Mouse (Mus musculus): Measurements from ENCODE around the gene Utp4. TPM values are rescaled to one million over a fixed set of nuclear protein-coding genes. Genes with fewer than 3 reads are reported as not detected.

Utp4 gene
- polyA plus RNA-seq, 1 experiment = 23.9 TPM

DNA sequence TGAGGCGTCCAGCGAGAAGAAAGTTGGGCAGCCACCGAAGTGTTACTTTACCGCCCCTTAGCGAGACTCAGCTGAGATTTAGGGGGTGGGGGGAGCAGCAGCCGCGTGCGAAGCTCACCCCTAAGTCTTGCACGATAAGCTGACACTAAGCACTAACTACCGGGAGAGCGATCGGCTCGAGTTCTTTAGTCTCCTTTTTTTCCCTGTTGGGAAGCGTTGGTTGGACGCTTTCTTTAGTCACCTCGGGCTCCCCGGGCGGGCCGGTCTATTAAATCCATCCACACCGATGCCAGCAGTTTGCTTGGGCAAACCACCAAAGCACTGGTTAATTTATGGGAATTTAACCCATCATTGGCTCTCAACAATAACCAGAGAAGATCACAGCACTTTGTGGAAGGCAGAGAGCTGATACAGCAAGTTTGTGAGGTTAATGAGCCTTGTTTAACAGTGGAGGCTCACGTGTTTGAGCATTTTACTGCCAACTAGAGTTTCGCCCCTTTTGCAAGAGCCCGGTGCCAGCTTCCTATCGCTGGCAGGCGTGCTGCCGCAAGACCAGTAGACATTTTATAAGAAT is 43.1 kb downstream of the Utp4 start:
- no peak for DNase-seq (ENCODE audit: low read depth)

DNA sequence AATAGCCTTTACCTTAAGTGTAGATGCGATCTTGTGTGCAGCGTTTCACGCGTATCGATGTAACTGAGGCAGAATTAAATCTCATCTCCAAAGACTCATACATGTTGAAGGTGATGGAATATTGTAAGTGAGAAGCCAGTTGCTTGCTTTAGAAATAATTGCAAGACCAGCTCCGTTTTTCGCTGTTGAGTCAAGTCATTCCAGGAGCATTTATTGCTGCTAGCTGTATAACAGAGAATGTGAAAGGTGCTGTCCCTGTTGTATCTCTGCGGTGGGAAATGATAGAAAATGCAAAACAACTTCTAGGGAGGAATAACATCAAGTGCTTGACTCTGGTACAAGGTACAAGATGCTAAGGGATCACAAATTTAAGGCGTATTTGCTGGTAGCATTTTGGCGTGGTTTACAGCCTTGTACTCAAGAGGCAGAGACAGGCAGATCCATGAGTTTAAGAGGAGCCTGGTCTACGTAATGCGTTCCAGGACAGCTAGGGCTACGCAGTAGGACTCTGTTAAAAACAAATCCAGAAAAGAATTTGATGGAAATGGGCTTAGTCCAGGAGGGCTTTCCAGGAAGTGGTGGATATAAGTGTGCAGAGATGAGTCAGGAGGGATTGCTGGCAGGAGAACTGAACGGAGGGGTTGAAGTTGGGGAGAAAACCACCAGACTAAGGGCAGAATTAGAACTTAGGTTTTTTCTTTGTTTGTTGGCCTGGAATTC is 43.8 kb downstream of the Utp4 start:
- no peak for DNase-seq (ENCODE audit: low read depth)

DNA sequence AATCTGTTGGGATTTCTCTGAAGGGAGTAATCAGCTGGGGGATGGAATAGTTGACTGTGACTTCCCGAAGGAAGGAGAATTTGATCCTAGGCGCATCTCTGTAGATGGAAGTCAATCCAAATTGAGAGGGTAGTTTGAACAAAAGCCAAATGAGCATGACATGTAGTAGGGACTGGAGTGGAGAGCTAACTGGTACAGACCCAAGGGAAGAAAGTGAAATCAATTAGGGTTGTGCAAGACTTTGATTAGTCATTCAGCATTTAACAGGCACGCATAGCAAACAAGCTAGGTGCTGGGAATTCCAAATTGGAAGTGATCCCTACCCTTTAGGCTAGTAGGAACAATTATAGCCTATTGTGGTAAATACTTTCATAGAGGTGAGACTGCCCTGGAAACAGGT is 48.4 kb downstream of the Utp4 start:
- no peak for DNase-seq (ENCODE audit: low read depth)

DNA sequence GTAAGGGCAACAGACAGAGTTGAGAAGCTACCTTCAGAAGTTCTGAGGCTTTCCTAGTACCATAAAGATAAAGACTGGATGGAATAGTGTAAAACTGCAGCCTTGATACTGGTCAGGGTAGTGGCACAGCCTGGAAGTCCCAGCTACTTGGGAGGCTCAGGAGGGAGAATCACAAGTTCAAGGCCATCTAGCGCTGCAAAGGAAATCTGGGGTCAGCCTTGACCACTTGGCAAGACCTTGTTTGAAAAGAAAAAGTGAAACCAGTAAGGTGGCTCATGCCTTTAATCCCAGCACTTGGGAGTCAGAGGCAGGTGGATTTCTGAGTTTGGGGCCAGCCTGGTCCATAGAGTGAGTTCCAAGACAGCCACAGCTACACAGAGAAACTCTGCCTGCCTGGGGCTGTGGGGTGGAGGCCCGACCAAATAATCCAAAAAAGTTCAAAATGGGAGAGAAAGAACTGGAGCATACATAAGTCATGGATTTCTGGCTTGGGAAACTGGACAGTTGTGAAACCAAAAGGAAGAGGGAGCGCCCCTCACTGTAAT is 50.5 kb downstream of the Utp4 start:
- no peak for DNase-seq (ENCODE audit: low read depth)

DNA sequence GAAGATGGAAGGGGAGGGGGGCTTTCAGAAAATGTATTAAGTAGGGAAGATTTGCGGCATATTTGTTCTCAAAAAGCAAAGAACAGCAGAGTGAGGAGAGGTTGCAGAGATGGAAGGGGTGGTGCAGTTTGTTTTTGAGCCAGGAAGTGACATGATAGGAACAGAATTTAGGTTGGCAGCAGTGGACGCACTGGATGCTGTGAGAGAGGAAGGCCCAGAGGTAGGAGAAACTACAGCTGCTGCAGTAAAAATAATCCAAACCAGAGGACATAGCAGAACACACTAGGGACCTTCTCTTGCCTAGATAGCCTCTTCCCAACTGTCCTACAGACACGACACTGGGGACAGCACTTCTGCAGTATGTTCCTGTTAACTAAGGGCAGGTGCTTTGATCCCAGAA is 51.3 kb downstream of the Utp4 start:
- no peak for DNase-seq (ENCODE audit: low read depth)

DNA sequence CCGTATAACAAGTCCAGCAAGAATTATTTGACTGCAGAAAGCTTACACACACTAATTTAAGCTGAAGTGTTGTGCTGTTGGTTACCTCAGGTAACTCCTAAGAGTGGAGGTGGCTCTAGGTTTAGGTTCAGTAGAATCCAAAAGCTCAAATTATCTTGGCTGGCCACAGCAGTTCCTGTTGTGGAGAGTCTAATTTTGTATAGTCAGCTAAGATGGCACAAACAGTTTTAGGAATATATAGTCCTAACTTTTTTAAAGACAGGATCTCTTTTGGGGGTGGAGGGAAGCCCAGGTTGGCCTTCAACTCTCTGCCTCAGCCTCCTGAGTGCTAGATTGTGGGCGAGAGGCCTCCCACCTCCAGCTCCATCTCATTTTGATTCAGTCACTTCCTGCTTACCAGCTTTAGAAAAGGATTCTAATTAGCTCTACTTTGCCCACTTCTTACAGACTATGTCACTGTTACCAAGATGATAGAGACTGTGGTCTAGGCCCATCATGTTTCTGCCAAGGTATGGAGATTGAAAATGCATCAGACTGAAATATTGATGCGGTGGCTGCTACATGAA is 55.3 kb downstream of the Utp4 start:
- DNase-seq (ENCODE audit: low read depth) = no peak

DNA sequence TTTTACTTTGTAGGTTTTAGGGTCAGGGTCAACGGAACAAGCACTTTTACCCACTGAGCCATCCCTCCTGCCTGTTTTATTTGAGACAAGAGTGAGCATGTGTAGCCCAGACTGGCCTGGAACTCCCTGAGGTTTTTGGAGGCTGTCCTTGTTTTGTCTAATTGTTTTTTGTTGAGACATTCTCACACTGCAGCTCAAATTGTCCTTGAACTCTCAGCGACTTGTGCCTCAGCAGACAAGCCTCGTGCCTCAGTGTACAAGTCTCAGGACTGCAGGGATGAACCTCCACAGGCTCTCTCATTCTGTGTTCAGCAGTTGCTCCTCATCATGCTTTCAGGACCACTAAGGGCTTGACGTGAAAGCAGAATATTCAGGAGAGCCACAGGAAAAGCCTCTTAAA is 58.3 kb downstream of the Utp4 start:
- no peak for DNase-seq (ENCODE audit: low read depth)

DNA sequence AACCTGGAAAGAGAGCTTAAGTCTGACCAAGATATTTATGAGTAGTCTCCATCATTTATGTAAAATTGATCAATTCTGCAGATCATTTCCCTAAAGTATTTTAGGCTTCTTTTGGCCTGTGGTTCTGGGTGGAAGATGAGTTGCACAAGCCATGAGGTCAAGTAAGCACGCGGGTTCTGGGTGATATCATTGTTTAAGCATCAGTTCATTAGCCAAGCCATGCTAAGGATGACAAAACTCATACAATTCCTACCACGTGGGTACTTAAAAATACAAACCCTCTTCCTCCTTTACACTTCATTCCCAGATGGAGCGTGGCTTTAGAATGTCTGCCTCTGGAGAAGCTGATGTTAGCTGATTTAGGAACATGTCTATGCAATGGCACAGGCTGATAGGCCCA is 60.1 kb downstream of the Utp4 start:
- DNase-seq (ENCODE audit: low read depth) = no peak

DNA sequence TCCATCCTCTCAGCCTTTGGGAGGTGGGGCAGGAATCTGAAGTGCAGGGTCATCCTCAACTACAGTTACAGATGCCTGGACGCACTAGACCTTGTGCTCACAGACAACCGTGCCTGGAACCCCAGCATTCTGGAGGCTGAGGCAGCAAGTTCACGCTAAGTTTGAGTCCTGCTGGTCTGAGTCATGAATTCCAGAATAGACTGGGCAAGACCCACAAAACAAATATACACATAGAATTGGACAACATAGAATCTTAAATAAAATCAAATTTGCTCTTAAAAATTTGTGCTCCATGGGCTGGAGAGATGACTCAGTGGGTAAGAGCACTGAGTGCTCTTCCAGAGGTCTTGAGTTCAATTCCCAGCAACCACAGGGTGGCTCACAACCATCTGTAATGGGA is 63.6 kb downstream of the Utp4 start:
- DNase-seq (ENCODE audit: low read depth) = no peak

DNA sequence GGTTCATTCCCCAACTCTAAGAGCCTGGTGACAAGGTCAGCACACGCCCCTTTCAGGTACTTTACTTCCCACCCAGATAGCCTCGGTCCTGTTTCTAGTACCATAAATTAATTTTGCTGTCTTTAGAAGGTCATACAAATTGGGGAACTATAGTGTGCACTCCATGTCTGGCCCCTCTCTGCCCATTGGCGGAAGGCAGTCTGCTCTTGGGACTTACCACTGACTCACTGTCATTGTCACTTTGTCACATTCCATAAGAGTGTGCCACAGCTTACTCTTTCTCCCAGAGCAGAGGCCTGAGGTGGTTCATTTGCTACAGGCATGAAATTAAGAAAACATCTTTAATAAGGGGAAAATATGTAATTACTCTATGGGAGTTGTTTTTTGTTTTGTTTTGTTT is 64.8 kb downstream of the Utp4 start:
- DNase-seq (ENCODE audit: low read depth) = no peak

DNA sequence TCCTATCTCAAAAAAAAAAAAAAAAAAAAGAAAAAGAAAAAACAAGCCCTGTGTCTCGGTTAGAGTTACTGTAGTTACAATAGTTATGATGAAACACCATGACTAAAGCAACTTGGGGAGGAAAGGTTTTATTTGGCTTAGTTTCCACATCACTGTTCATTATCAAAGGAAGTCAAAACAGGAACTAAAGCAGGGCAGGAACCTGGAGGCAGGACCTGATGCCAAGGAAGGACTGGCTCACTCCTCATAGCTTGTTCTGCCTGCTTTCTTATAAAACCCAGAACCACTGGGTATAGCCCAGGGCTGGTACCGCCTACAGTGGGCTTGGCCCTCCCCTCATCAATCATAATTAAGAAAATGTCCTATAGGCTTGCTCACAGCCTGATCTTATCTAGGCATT is 66.2 kb downstream of the Utp4 start:
- peak; percentile 88 for DNase-seq (ENCODE audit: low read depth)

DNA sequence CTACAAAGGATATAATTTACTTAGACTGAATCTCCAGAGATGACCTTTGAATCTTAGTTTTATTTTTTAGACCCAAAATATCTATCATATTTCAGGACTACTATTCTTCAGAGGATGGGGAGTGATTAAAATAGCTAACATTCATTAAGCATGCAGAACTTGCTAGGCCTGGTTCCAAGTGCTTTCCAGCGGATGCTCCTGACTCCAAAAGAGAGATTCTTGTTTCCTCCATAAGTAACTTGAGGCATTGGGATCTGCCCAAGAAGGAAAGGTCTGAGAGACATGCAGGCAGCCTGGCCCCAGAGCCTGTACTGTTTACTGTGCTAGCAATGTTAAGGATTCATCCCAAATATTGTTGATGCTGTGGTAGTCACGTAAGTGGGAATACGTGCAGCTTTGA is 68.9 kb downstream of the Utp4 start:
- no peak for DNase-seq (ENCODE audit: low read depth)

DNA sequence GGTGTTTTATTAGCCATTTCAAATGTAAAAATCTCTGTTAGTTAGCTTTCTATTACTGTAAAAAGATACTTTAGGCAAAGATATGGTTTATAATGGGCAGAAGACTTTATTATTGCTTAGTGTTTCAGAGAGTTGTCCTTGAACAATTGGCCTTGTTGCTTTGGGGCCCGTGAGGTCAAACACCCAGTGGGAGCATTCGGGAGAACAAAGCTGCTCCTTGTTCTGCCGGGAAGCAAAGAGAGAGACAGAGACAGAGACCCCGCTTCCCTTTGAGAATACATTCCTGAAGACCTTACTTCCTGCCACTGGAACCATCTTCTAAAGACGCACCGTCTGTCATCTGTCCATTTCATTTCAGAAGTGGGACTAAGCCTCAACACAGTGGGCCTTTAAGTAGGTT is 69.9 kb downstream of the Utp4 start:
- no peak for DNase-seq (ENCODE audit: low read depth)

DNA sequence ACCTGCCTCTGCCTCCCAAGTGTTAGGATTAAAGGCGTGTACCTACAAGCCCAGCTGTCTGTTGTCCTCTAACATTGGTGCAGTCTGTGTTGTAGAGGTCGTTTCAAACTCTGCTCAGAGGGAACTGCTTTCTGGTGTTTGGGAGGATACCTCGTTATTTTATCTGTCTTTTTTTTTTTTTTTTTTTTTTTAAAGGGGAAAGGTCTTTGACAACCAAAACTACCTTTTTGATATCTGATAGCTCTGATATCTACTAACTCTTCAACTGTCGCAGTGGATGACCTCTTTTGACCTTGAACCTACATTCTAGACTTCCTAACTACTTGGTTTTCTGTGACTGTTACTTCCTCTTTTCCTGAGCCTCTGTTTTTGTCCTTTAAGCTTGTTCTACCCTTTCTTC is 71.1 kb downstream of the Utp4 start:
- no peak for DNase-seq (ENCODE audit: low read depth)

DNA sequence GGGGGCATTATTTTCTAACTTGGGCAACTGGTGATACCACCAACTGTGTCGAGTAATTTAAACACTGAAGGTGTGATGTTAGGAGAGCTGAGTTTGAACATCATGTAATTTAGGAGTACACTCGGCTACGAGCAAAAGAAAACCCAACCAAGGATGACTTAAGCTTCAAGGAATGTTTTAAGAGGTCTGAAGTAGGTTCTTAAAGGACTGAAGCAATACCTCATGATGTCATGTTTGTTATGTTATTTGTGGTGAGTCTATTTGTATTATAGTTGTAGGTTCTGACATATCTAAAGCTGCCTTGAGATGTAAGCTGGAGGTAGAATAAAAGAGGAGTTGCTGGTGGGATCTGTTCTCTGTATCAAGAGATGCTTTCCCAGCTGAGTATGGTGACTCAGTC is 76.5 kb downstream of the Utp4 start:
- no peak for DNase-seq (ENCODE audit: low read depth)

DNA sequence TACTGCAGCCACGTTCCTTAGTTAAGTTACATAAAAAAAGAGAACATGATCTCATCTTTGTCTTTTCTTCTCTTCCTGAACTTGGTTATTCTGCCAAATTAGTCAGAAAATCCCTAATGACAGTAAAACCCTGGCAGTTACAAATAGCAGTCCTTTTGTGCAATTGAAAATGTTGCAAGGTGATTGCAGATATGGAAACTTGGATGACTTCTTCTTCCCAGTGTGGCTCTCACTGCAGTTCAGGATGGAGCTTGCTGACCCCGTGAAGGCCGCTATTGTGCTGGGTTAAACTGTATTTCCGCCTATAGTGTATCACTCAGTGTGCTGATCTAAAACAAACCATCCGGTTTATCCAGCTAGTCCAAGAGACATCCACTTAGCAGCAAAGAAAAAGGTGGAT is 78.5 kb downstream of the Utp4 start:
- no peak for DNase-seq (ENCODE audit: low read depth)

Other genes with a start within 250 kb of the Utp4 start
- gene Tango6, start 210.6 kb upstream of the Utp4 start, polyA plus RNA-seq (2012; rRNA removed) = 4.7 and 4.8 TPM in 2 replicates
- 1.5 and 2.3 TPM in 2 replicates for gene Has3, start 23.4 kb upstream of the Utp4 start, polyA plus RNA-seq (2012; rRNA removed)
- gene Sntb2, start 42.1 kb downstream of the Utp4 start, polyA plus RNA-seq (2012; rRNA removed) = 8.4 and 8.9 TPM in 2 replicates
- 24.2 and 28.1 TPM in 2 replicates for gene Vps4a, start 137.6 kb downstream of the Utp4 start, polyA plus RNA-seq (2012; rRNA removed)
- gene Pdf, start 155.0 kb downstream of the Utp4 start, polyA plus RNA-seq (2012; rRNA removed) = 22.6 and 25.4 TPM in 2 replicates
- gene Cog8, start 163.1 kb downstream of the Utp4 start, polyA plus RNA-seq (2012; rRNA removed) = 41.3 and 52.7 TPM in 2 replicates
- gene Nip7, start 163.2 kb downstream of the Utp4 start, polyA plus RNA-seq (2012; rRNA removed) = 18.1 and 23.7 TPM in 2 replicates
- gene Tmed6, start 172.0 kb downstream of the Utp4 start, polyA plus RNA-seq (2012; rRNA removed) = 102 and 122 TPM in 2 replicates
- 10.7 and 11.7 TPM in 2 replicates for gene Terf2, start 202.9 kb downstream of the Utp4 start, polyA plus RNA-seq (2012; rRNA removed)

All from gonadal fat pad, adult 2 months (tissue).